Mouse (Mus musculus) liver, embryonic 13.5 days (tissue): ENCODE results near the gene Hmox2. TPM values are rescaled to one million over a fixed set of nuclear protein-coding genes. Genes with fewer than 3 reads are reported as not detected.

Source experiments
- ATAC-seq: fragments of 200-750 bp; cut with Nextera tagmentation; 2 replicates; pipeline ENCODE4 v1.8.0; 2017; ENCODE audit warnings: low read depth, mild to moderate bottlenecking, moderate number of reproducible peaks, moderate library complexity
- DNase-seq: peaks from one replicate; pipeline ENCODE4 v3.0.0; 2022
- H3K27ac ChIP-seq: fragments of 300-500 bp; sonication (generic); 2 replicates; pipeline ENCODE4 v1.5.1; 2015; ENCODE audit warnings: moderate library complexity, mild to moderate bottlenecking, inconsistent platforms
- H3K27me3 ChIP-seq: fragments of 300-500 bp; sonication (generic); 2 replicates; pipeline ENCODE4 v1.6.1; 2015; ENCODE audit warnings: mild to moderate bottlenecking, inconsistent platforms
- H3K36me3 ChIP-seq: fragments of 300-500 bp; sonication (generic); 2 replicates; pipeline ENCODE4 v1.6.1; 2015; ENCODE audit warnings: mild to moderate bottlenecking, inconsistent platforms
- H3K4me1 ChIP-seq: fragments of 300-500 bp; sonication (generic); replicated peaks from 2 replicates; pipeline ENCODE4 v1.6.1; 2015; ENCODE audit warnings: inconsistent platforms
- H3K4me2 ChIP-seq: fragments of 300-500 bp; sonication (generic); 2 replicates; pipeline ENCODE4 v1.6.1; 2015; ENCODE audit warnings: inconsistent platforms, mild to moderate bottlenecking, moderate library complexity
- H3K4me3 ChIP-seq: fragments of 300-500 bp; sonication (generic); replicated peaks from 2 replicates; pipeline ENCODE4 v1.5.1; 2015; ENCODE audit warnings: mild to moderate bottlenecking, inconsistent platforms
- H3K9ac ChIP-seq: fragments of 300-500 bp; sonication (generic); 2 replicates; pipeline ENCODE4 v1.6.1; 2015; ENCODE audit warnings: mild to moderate bottlenecking, inconsistent platforms
- H3K9me3 ChIP-seq: fragments of 300-500 bp; sonication (generic); replicated peaks from 2 replicates; pipeline ENCODE4 v1.6.1; 2016; ENCODE audit warnings: inconsistent platforms
- WGBS: fragments of 180-500 bp; shearing (Covaris S2); methylation state at CpG from one replicate; pipeline ENCODE4 v1.1.7; 2015; ENCODE audit not compliant: insufficient replicate concordance; 5-methylcytosine and 5-hydroxymethylcytosine counted together
- polyA plus RNA-seq: library from polyadenylated mRNA; unstranded; fragments of >200 nt; fragmentation: Nextera tagmentation; extraction: Ambion mirVana; gene quantifications from 2 replicates; pipeline ENCODE4 v1.2.1, GENCODE M21; 2015

Gene Hmox2
- polyA plus RNA-seq, 1 experiment from 2014 or later = 38.9 TPM

- Histone ChIP-seq H3K27me3 (no peaks in the 10 kb centered on the region), H3K9me3 (no peaks in the 10 kb centered on the region), H3K9ac (no peak overlapping the region), H3K36me3 (no peaks in the 10 kb centered on the region), H3K4me3 (no peak overlapping the region), H3K4me2 (no peak overlapping the region), H3K4me1 (peaks cover 28% of the 10 kb centered on the region), H3K27ac (no peak overlapping the region)
- DNase-seq (no peak), ATAC-seq (no peak)
Observed at GRCm38 (mm10) chr16:4788176-4788575, 62.0 kb downstream of the Hmox2 start.

DNA sequence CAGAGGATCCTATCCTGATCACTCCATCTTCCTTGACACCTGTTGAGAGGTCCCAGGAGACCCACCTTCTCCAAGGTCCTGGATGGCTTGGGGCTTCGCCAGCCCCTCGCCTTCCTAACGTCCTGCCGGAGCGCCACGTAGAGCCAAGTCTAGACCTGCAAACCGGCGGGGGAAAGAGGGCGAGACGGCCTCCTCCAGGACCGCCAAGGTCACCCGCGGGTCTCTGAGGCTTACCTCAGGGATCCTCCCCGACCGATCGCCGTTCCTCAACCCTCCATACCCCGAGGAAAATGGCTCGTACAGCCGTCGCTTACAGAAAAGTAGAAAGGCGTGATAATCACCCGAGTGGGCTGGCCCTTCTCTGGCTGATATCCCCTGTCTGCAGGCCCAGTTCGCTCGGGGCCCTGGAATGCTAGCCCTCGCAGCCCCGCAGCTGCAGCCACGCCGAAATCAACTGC lies 63.2 kb downstream of the Hmox2 start:
- Histone ChIP-seq H3K9ac (peak overlapping the region; percentile 81), H3K27me3 (no peaks in the 10 kb centered on the region), H3K4me1 (peaks cover 28% of the 10 kb centered on the region), H3K4me3 (peak overlapping the region; percentile 82), H3K4me2 (peak overlapping the region; percentile 93), H3K27ac (peak overlapping the region; percentile 85), H3K36me3 (no peaks in the 10 kb centered on the region), H3K9me3 (no peaks in the 10 kb centered on the region)
- peak; percentile 38 for ATAC-seq
- peak; percentile 20 for DNase-seq
- 2% methylated on average over 29 of the region's 29 CpGs for WGBS

GRCm38 (mm10) chr16:4789810-4790559 lies 63.8 kb downstream of the Hmox2 start, which contains the start of gene Cdip1:
Gene Cdip1, minus strand, starts transcription at chr16:4790292.
- Histone ChIP-seq H3K27ac (peak within 1 kb of the TSS; percentile 85), H3K36me3 (no peaks in the 10 kb centered on the region)
- ATAC-seq = peak; percentile 96

DNA sequence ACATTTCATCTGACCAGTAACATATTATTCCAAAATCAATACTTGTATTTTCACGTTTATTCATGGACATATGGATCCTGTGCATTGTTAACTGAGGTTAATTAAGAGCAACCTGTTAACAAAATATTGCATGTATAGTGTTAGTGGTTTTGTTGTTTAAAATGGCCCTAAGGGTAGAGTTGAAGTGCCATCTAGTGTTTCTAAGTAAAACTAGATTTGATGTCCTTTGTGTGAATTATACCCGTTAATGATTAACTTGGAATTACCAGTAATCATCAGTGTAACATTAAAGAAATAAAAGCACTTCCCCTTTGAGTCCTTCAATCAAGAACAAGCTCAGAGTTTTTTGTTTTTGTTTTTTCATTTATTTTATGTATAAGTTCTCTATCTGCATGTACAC lies 65.2 kb downstream of the Hmox2 start:
- no peak overlapping the region for H3K9ac ChIP-seq
- H3K4me2 ChIP-seq = no peak overlapping the region
- WGBS = 57% methylated on average over 2 of the region's 2 CpGs
- H3K9me3 ChIP-seq = no peaks in the 10 kb centered on the region
- H3K4me1 ChIP-seq = peaks cover 28% of the 10 kb centered on the region
- DNase-seq (no peak), ATAC-seq (no peak)
- no peaks in the 10 kb centered on the region for H3K36me3 ChIP-seq
- H3K27ac ChIP-seq = no peak overlapping the region
- no peaks in the 10 kb centered on the region for H3K27me3 ChIP-seq
- H3K4me3 ChIP-seq = no peak overlapping the region

More at GRCm38 (mm10) chr16:4789810-4790559, 63.8 kb downstream of the Hmox2 start, which contains the start of gene Cdip1:
- peak; percentile 88 for DNase-seq
- H3K4me1 ChIP-seq = peaks cover 28% of the 10 kb centered on the region
- H3K9me3 ChIP-seq = no peaks in the 10 kb centered on the region
- H3K4me2 ChIP-seq = peak within 1 kb of the TSS; percentile 93
- WGBS = 2% methylated on average over 51 of the region's 51 CpGs
- H3K27me3 ChIP-seq = no peaks in the 10 kb centered on the region
- peak within 1 kb of the TSS; percentile 81 for H3K9ac ChIP-seq
- peak within 1 kb of the TSS; percentile 82 for H3K4me3 ChIP-seq

DNA sequence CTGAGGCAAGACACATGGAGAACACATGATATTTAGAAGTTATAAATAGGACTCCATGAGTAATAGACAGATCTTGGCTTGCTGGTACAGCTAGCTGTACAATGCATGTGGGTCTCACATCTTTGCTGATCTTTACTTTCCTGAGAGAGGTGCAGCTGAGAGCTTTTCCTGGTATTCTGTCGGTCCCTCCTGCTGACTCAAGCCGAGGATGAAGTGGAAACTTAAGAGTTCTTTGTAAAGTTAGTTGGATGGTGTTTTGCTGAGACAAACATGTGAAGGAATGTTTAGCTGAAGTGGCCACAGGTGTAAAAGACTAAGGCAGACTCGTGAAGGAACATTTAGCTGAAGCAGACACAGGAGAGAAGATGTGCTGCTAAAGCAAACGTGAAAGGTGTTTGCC lies 70.5 kb downstream of the Hmox2 start:
- H3K4me1 ChIP-seq = no peaks in the 10 kb centered on the region
- H3K36me3 ChIP-seq = no peaks in the 10 kb centered on the region
- no peaks in the 10 kb centered on the region for H3K27me3 ChIP-seq
- H3K4me2 ChIP-seq = no peak overlapping the region
- H3K9ac ChIP-seq = no peak overlapping the region
- H3K4me3 ChIP-seq = no peak overlapping the region
- DNase-seq (no peak), ATAC-seq (no peak)
- no peak overlapping the region for H3K27ac ChIP-seq
- 67% methylated on average over 4 of the region's 4 CpGs for WGBS
- no peaks in the 10 kb centered on the region for H3K9me3 ChIP-seq

Other genes with a start within 250 kb of the Hmox2 start
- 3.1 and 3.2 TPM in 2 replicates for gene Srl, start 184.5 kb upstream of the Hmox2 start, polyA plus RNA-seq
- gene Tfap4, start 166.5 kb upstream of the Hmox2 start, polyA plus RNA-seq = 8.4 and 10.7 TPM in 2 replicates
- 2.4 and 2.8 TPM in 2 replicates for gene Glis2, start 131.6 kb upstream of the Hmox2 start, polyA plus RNA-seq
- 67.5 and 74.1 TPM in 2 replicates for gene Pam16, start 101.4 kb upstream of the Hmox2 start, polyA plus RNA-seq
- 2.9 TPM in 2 replicates for gene Vasn, start 86.4 kb upstream of the Hmox2 start, polyA plus RNA-seq
- 51.8 and 62.5 TPM in 2 replicates for gene Dnaja3, start 86.4 kb upstream of the Hmox2 start, polyA plus RNA-seq
- gene Coro7, start 46.6 kb upstream of the Hmox2 start, polyA plus RNA-seq = 7.0 and 9.9 TPM in 2 replicates
- 48.0 and 48.2 TPM in 2 replicates for gene Nmral1, start 7.0 kb upstream of the Hmox2 start, polyA plus RNA-seq
- gene Cdip1, start 63.9 kb downstream of the Hmox2 start, polyA plus RNA-seq = 16.7 and 17.9 TPM in 2 replicates
- gene 4930562C15Rik, start 109.1 kb downstream of the Hmox2 start, polyA plus RNA-seq = not detected in 2 replicates
- 12.3 and 13.3 TPM in 2 replicates for gene Ubald1, start 154.0 kb downstream of the Hmox2 start, polyA plus RNA-seq
- 22.6 and 24.5 TPM in 2 replicates for gene Mgrn1, start 159.9 kb downstream of the Hmox2 start, polyA plus RNA-seq
- 53.6 and 55.1 TPM in 2 replicates for gene Nudt16l1, start 212.4 kb downstream of the Hmox2 start, polyA plus RNA-seq
- 12.1 and 13.9 TPM in 2 replicates for gene Anks3, start 237.8 kb downstream of the Hmox2 start, polyA plus RNA-seq